7 mouse cellular contexts compared by ENCODE assay signal in genomic region chr17:45506700-45507189, GRCm38 (mm10). TPM values are rescaled to one million over a fixed set of nuclear protein-coding genes. Genes with fewer than 3 reads are reported as not detected.
DNase-seq lines count a peak whose midpoint lies in the region; ATAC-seq and TF ChIP-seq lines count a peak whose summit lies in the region.

Gene Aars2, plus strand, starts transcription at chr17:45506841.

- peak within 1 kb of the TSS; percentile 64 for H3K4me3 ChIP-seq in embryonic facial prominence, embryonic 12.5 days
- H3K4me3 ChIP-seq in kidney, adult 2 months (ENCODE audit: insufficient read depth, low read depth, low read length), result peak within 1 kb of the TSS; percentile 85
- H3K4me3 ChIP-seq in limb, embryonic 12.5 days (replicated peaks), result peak within 1 kb of the TSS; percentile 67
- H3K4me3 ChIP-seq in midbrain, embryonic 15.5 days, result peak within 1 kb of the TSS; percentile 81
- peak within 1 kb of the TSS; percentile 99 for H3K4me3 ChIP-seq in spleen, adult 2 months (ENCODE audit: extremely low read depth, insufficient read depth, insufficient read length)

- no peak for TF ChIP-seq POLR2A in kidney, adult 2 months (IDR thresholded peaks at IDR 0.05; ENCODE audit: low read depth, low read length)
- TF ChIP-seq POLR2A in spleen, adult 2 months (IDR thresholded peaks at IDR 0.05; ENCODE audit: low read depth, low read length), result peak; percentile 32

- H3K9ac ChIP-seq in embryonic facial prominence, embryonic 12.5 days, result peak within 1 kb of the TSS; percentile 64
- peak within 1 kb of the TSS; percentile 63 for H3K9ac ChIP-seq in limb, embryonic 12.5 days (replicated peaks)
- peak within 1 kb of the TSS; percentile 88 for H3K9ac ChIP-seq in midbrain, embryonic 15.5 days

- H3K27me3 ChIP-seq in embryonic facial prominence, embryonic 12.5 days, result no peaks in the 10 kb centered on the region
- no peaks in the 10 kb centered on the region for H3K27me3 ChIP-seq in kidney, adult 2 months (replicated peaks; ENCODE audit: control insufficient read depth, insufficient read depth, low read length)
- H3K27me3 ChIP-seq in limb, embryonic 12.5 days, result no peaks in the 10 kb centered on the region
- H3K27me3 ChIP-seq in midbrain, embryonic 15.5 days (replicated peaks), result no peaks in the 10 kb centered on the region
- H3K27me3 ChIP-seq in spleen, adult 2 months (ENCODE audit: control insufficient read depth, insufficient read depth, low read length), result no peaks in the 10 kb centered on the region

- peak within 1 kb of the TSS; percentile 43 for H3K4me2 ChIP-seq in embryonic facial prominence, embryonic 12.5 days (replicated peaks)
- H3K4me2 ChIP-seq in limb, embryonic 12.5 days, result peak within 1 kb of the TSS; percentile 50
- peak within 1 kb of the TSS; percentile 39 for H3K4me2 ChIP-seq in midbrain, embryonic 15.5 days

- peaks cover 10% of the 10 kb centered on the region for H3K4me1 ChIP-seq in embryonic facial prominence, embryonic 12.5 days
- H3K4me1 ChIP-seq in kidney, adult 2 months (ENCODE audit: control insufficient read depth, insufficient read depth, low read length), result peaks cover 3% of the 10 kb centered on the region; the same call in 1 of the 2 replicates
- peaks cover 9% of the 10 kb centered on the region; the same call in 1 of the 2 replicates for H3K4me1 ChIP-seq in limb, embryonic 12.5 days (replicated peaks)
- H3K4me1 ChIP-seq in midbrain, embryonic 15.5 days, result peaks cover 11% of the 10 kb centered on the region
- H3K4me1 ChIP-seq in spleen, adult 2 months (ENCODE audit: control insufficient read depth, insufficient read depth, insufficient read length), result no peaks in the 10 kb centered on the region

- H3K36me3 ChIP-seq in embryonic facial prominence, embryonic 12.5 days, result peaks cover 28% of the 10 kb centered on the region
- H3K36me3 ChIP-seq in kidney, adult 2 months (ENCODE audit: control insufficient read depth, insufficient read depth, low read length), result no peaks in the 10 kb centered on the region
- peaks cover 26% of the 10 kb centered on the region for H3K36me3 ChIP-seq in limb, embryonic 12.5 days
- no peaks in the 10 kb centered on the region for H3K36me3 ChIP-seq in midbrain, embryonic 15.5 days (replicated peaks)
- H3K36me3 ChIP-seq in spleen, adult 2 months (ENCODE audit: control insufficient read depth, insufficient read depth, low read length), result no peaks in the 10 kb centered on the region

- TF ChIP-seq CTCF in kidney, adult 2 months (conservative IDR thresholded peaks at IDR 0.05; ENCODE audit: insufficient read depth, insufficient read length, low read depth, low read length), result peak; percentile 67
- peak; percentile 74; the same call in 1 of the 2 replicates for TF ChIP-seq CTCF in spleen, adult 2 months (IDR thresholded peaks at IDR 0.05; ENCODE audit: extremely low read depth, insufficient read depth, insufficient read length, insufficient replicate concordance)

- under 1% methylated on average over 42 of the region's 42 CpGs for WGBS in embryonic facial prominence, embryonic 12.5 days
- WGBS in kidney, adult 2 months, result under 1% methylated on average over 42 of the region's 42 CpGs
- under 1% methylated on average over 42 of the region's 42 CpGs for WGBS in limb, embryonic 12.5 days
- under 1% methylated on average over 42 of the region's 42 CpGs for WGBS in midbrain, embryonic 15.5 days
- WGBS in spleen, adult 2 months, result 1% methylated on average over 42 of the region's 42 CpGs

- peak; percentile 95 for DNase-seq in adrenal gland, postnatal 25 days
- DNase-seq in heart, adult 18-20 months, result peak; percentile 94 to 98
- DNase-seq in kidney, adult 2 months, result peak; percentile 97
- peak; percentile 87 to 92 for DNase-seq in spleen, adult 2 months (ENCODE audit: low read depth in 1 of 2, low spot score in 2 of 2)

- peak within 1 kb of the TSS; percentile 76 for H3K27ac ChIP-seq in embryonic facial prominence, embryonic 12.5 days
- peak within 1 kb of the TSS; percentile 88 for H3K27ac ChIP-seq in kidney, adult 2 months (ENCODE audit: insufficient read depth, low read depth, low read length)
- H3K27ac ChIP-seq in limb, embryonic 12.5 days, result peak within 1 kb of the TSS; percentile 80
- peak within 1 kb of the TSS; percentile 96 for H3K27ac ChIP-seq in midbrain, embryonic 15.5 days
- H3K27ac ChIP-seq in spleen, adult 2 months (ENCODE audit: insufficient read depth, low read length), result peak within 1 kb of the TSS; percentile 91

- ATAC-seq in embryonic facial prominence, embryonic 12.5 days (ENCODE audit: insufficient number of reproducible peaks, insufficient read depth, low FRiP score, low TSS enrichment), result peak; percentile 82
- peak; percentile 91 for ATAC-seq in limb, embryonic 12.5 days (ENCODE audit: insufficient number of reproducible peaks, insufficient read depth, low FRiP score, low TSS enrichment, low read depth)
- ATAC-seq in midbrain, embryonic 15.5 days (replicated peaks), result peak; percentile 96

- H3K9me3 ChIP-seq in embryonic facial prominence, embryonic 12.5 days, result no peaks in the 10 kb centered on the region
- no peaks in the 10 kb centered on the region for H3K9me3 ChIP-seq in limb, embryonic 12.5 days
- H3K9me3 ChIP-seq in midbrain, embryonic 15.5 days, result no peaks in the 10 kb centered on the region

RNA-seq across cellular contexts. Expression of gene Aars2, which starts in this region (rescaled TPM):
- 17.1 and 19.6 TPM in 2 replicates for total RNA-seq in adrenal gland, postnatal 25 days (2021)
- polyA plus RNA-seq in embryonic facial prominence, embryonic 12.5 days (2016; fragmentation: Nextera tagmentation; extraction: Ambion mirVana), result 25.7 and 26.6 TPM in 2 replicates
- 10 to 100 TPM; 17.7 to 19.7 TPM for total RNA-seq in heart, adult 18-20 months (2021)
- polyA plus RNA-seq in kidney, adult 2 months (2012; rRNA removed), result 16.2 and 17.6 TPM in 2 replicates
- polyA plus RNA-seq in limb, embryonic 12.5 days (2016; fragmentation: Nextera tagmentation; extraction: Ambion mirVana), result 25.0 and 27.7 TPM in 2 replicates
- 19.7 and 20.5 TPM in 2 replicates for polyA plus RNA-seq in midbrain, embryonic 15.5 days (2015; fragmentation: Nextera tagmentation; extraction: Ambion mirVana)
- 11.9 and 16.5 TPM in 2 replicates for polyA plus RNA-seq in spleen, adult 2 months (2012; rRNA removed)

Comparison
In these comparisons a context has a peak if more than half of its experiments do, and no peak if none do; other contexts are left out.
1. Peak in every context shown above with its lines: DNase-seq, ATAC-seq, H3K4me3 ChIP-seq and H3K27ac ChIP-seq.